Mouse (Mus musculus) C2C12 (cell line): Measurements from ENCODE around the gene Ctr9.

Experiments
- CEBPB ChIP-seq: IDR thresholded peaks from one replicate; pipeline ENCODE4 v1.6.1; 2011; ENCODE audit warnings: low read depth, mild to moderate bottlenecking, control low read depth, moderate library complexity
- CTCF ChIP-seq: IDR thresholded peaks from one replicate; pipeline ENCODE4 v1.5.1; 2011; ENCODE audit not compliant: control insufficient read depth, insufficient read depth, insufficient read length
- MYOD1 ChIP-seq: IDR thresholded peaks from one replicate; pipeline ENCODE4 v1.6.1; 2011; ENCODE audit warnings: low read depth; ENCODE audit not compliant: control insufficient read depth, insufficient read length
- MYOG ChIP-seq: IDR thresholded peaks from one replicate; pipeline ENCODE4 v1.6.1; 2011; ENCODE audit not compliant: control insufficient read depth, insufficient read length; ENCODE audit errors: extremely low read depth

- TF ChIP-seq CTCF (no peak), MYOD1 (no peak), CEBPB (no peak), MYOG (no peak)
Observed at GRCm38 (mm10) chr7:111075288-111075687, 46.5 kb downstream of the Ctr9 start.
